Mouse (Mus musculus): ENCODE measurements around the gene Plxnb3. TPM values are rescaled to one million over a fixed set of nuclear protein-coding genes. Genes with fewer than 3 reads are reported as not detected.
A peak's percentile ranks its signal among the peaks of the same experiment; 100 is the strongest.

Plxnb3 gene
- polyA plus RNA-seq, 2 experiments: 0.14 to 0.26 TPM

- no peak for TF ChIP-seq CTCF (IDR thresholded peaks at IDR 0.05; ENCODE audit: low read depth)
- no peak for TF ChIP-seq EP300 (IDR thresholded peaks at IDR 0.05; ENCODE audit: low read depth)
- Histone ChIP-seq H3K9me3 (ENCODE audit: control insufficient read depth, low read length) (no peaks in the 10 kb centered on the region), H3K27ac (no peak overlapping the region), H3K36me3 (replicated peaks; ENCODE audit: control insufficient read depth, insufficient read depth, low read depth) (no peaks in the 10 kb centered on the region), H3K9ac (replicated peaks) (no peak overlapping the region), H3K4me1 (replicated peaks; ENCODE audit: control insufficient read depth in 2 of 2, insufficient read depth in 2 of 2, low read length in 1 of 2) (0 out of 4 replicates have a peak, but pooled peaks cover 0 to 4% of the 10 kb centered on the region in 2 experiments), H3K4me2 (ENCODE audit: low read depth) (no peak overlapping the region), H3K4me3 (ENCODE audit: insufficient read depth in 1 of 2, low read depth in 2 of 2, low read length in 2 of 2) (no peak overlapping the region), H3K27me3 (ENCODE audit: control insufficient read depth, insufficient read depth, low read length) (no peaks in the 10 kb centered on the region)
- ATAC-seq (ENCODE audit: insufficient read depth) (no peak), DNase-seq (ENCODE audit: low read depth in 3 of 3, low spot score in 3 of 3) (no peak)
- 23% methylated on average over 1 of the region's 1 CpGs for WGBS (ENCODE audit: insufficient replicate concordance)
These were observed 36.6 kb downstream of the Plxnb3 start for GRCm38 (mm10) chrX:73793505-73793904.

GRCm38 (mm10) chrX:73797511-73797910 is 40.6 kb downstream of the Plxnb3 start:
- ATAC-seq (ENCODE audit: insufficient read depth) (no peak), DNase-seq (ENCODE audit: low read depth in 3 of 3, low spot score in 3 of 3) (no peak)
- Histone ChIP-seq H3K4me2 (ENCODE audit: low read depth) (no peak overlapping the region), H3K27me3 (ENCODE audit: control insufficient read depth, insufficient read depth, low read length) (no peaks in the 10 kb centered on the region), H3K9me3 (ENCODE audit: control insufficient read depth, low read length) (no peaks in the 10 kb centered on the region), H3K36me3 (replicated peaks; ENCODE audit: control insufficient read depth, insufficient read depth, low read depth) (no peaks in the 10 kb centered on the region), H3K4me1 (replicated peaks; ENCODE audit: control insufficient read depth in 2 of 2, insufficient read depth in 2 of 2, low read length in 1 of 2) (no peaks in the 10 kb centered on the region), H3K9ac (replicated peaks) (no peak overlapping the region), H3K4me3 (ENCODE audit: insufficient read depth in 1 of 2, low read depth in 2 of 2, low read length in 2 of 2) (no peak overlapping the region), H3K27ac (no peak overlapping the region)
- TF ChIP-seq EP300 (IDR thresholded peaks at IDR 0.05; ENCODE audit: low read depth) (no peak), CTCF (IDR thresholded peaks at IDR 0.05; ENCODE audit: low read depth) (no peak)
- 65% methylated on average over 2 of the region's 2 CpGs for WGBS (ENCODE audit: insufficient replicate concordance)

GRCm38 (mm10) chrX:73798502-73798901 is 41.6 kb downstream of the Plxnb3 start:
- Histone ChIP-seq H3K4me1 (replicated peaks; ENCODE audit: control insufficient read depth in 2 of 2, insufficient read depth in 2 of 2, low read length in 1 of 2) (no peaks in the 10 kb centered on the region), H3K36me3 (replicated peaks; ENCODE audit: control insufficient read depth, insufficient read depth, low read depth) (no peaks in the 10 kb centered on the region), H3K4me3 (ENCODE audit: insufficient read depth in 1 of 2, low read depth in 2 of 2, low read length in 2 of 2) (no peak overlapping the region), H3K27ac (no peak overlapping the region), H3K27me3 (ENCODE audit: control insufficient read depth, insufficient read depth, low read length) (no peaks in the 10 kb centered on the region), H3K9me3 (ENCODE audit: control insufficient read depth, low read length) (no peaks in the 10 kb centered on the region), H3K9ac (replicated peaks) (no peak overlapping the region), H3K4me2 (ENCODE audit: low read depth) (no peak overlapping the region)
- ATAC-seq (ENCODE audit: insufficient read depth) (peak; percentile 51; the same call in 1 of the 2 replicates), DNase-seq (ENCODE audit: low read depth in 3 of 3, low spot score in 3 of 3) (peak in 1 of 3 experiments; percentile 28)
- TF ChIP-seq CTCF (IDR thresholded peaks at IDR 0.05; ENCODE audit: low read depth) (peak; percentile 89), EP300 (IDR thresholded peaks at IDR 0.05; ENCODE audit: low read depth) (no peak)
- WGBS (ENCODE audit: insufficient replicate concordance): 25% methylated on average over 9 of the region's 9 CpGs

- H3K4me2 ChIP-seq (ENCODE audit: low read depth): no peak overlapping the region
- no peak overlapping the region for H3K27ac ChIP-seq
- no peaks in the 10 kb centered on the region for H3K9me3 ChIP-seq (ENCODE audit: control insufficient read depth, low read length)
- H3K36me3 ChIP-seq (replicated peaks; ENCODE audit: control insufficient read depth, insufficient read depth, low read depth): no peaks in the 10 kb centered on the region
- H3K9ac ChIP-seq (replicated peaks): no peak overlapping the region
- ATAC-seq (ENCODE audit: insufficient read depth): no peak
- TF ChIP-seq CTCF (IDR thresholded peaks at IDR 0.05; ENCODE audit: low read depth) (no peak), EP300 (IDR thresholded peaks at IDR 0.05; ENCODE audit: low read depth) (no peak)
- 69% methylated on average over 1 of the region's 1 CpGs for WGBS (ENCODE audit: insufficient replicate concordance)
- no peak overlapping the region for H3K4me3 ChIP-seq (ENCODE audit: insufficient read depth in 1 of 2, low read depth in 2 of 2, low read length in 2 of 2)
- no peak for DNase-seq (ENCODE audit: low read depth in 3 of 3, low spot score in 3 of 3)
- H3K27me3 ChIP-seq (ENCODE audit: control insufficient read depth, insufficient read depth, low read length): no peaks in the 10 kb centered on the region
- H3K4me1 ChIP-seq (replicated peaks; ENCODE audit: control insufficient read depth in 2 of 2, insufficient read depth in 2 of 2, low read length in 1 of 2): no peaks in the 10 kb centered on the region
These were observed 48.9 kb downstream of the Plxnb3 start for GRCm38 (mm10) chrX:73805814-73806213.

- WGBS (ENCODE audit: insufficient replicate concordance): 10% methylated on average over 14 of the region's 14 CpGs
- no peak overlapping the region for H3K9ac ChIP-seq (replicated peaks)
- ATAC-seq (ENCODE audit: insufficient read depth): no peak
These were observed 58.2 kb downstream of the Plxnb3 start for GRCm38 (mm10) chrX:73815072-73815471.

More at GRCm38 (mm10) chrX:73815072-73815471, 58.2 kb downstream of the Plxnb3 start:
- Histone ChIP-seq H3K4me2 (ENCODE audit: low read depth) (no peak overlapping the region), H3K36me3 (replicated peaks; ENCODE audit: control insufficient read depth, insufficient read depth, low read depth) (no peaks in the 10 kb centered on the region), H3K27me3 (ENCODE audit: control insufficient read depth, insufficient read depth, low read length) (no peaks in the 10 kb centered on the region), H3K4me3 (ENCODE audit: insufficient read depth in 1 of 2, low read depth in 2 of 2, low read length in 2 of 2) (no peak overlapping the region), H3K27ac (no peak overlapping the region), H3K9me3 (ENCODE audit: control insufficient read depth, low read length) (no peaks in the 10 kb centered on the region), H3K4me1 (replicated peaks; ENCODE audit: control insufficient read depth in 2 of 2, insufficient read depth in 2 of 2, low read length in 1 of 2) (peaks cover 0 to 4% of the 10 kb centered on the region in 2 experiments; a peak in 1 of 4 replicates)
- TF ChIP-seq CTCF (IDR thresholded peaks at IDR 0.05; ENCODE audit: low read depth): no peak
- TF ChIP-seq EP300 (IDR thresholded peaks at IDR 0.05; ENCODE audit: low read depth): no peak
- no peak for DNase-seq (ENCODE audit: low read depth in 3 of 3, low spot score in 3 of 3)
